ENCODE assay signal across 8 mouse cellular contexts in genomic region chr4:84545204-84545871, GRCm38 (mm10).
DNase-seq lines count a peak whose midpoint lies in the region; ATAC-seq and TF ChIP-seq lines count a peak whose summit lies in the region.

No protein-coding gene starts in this region.

- no peaks in the 10 kb centered on the region for H3K36me3 ChIP-seq in thymus, adult 2 months (ENCODE audit: control insufficient read depth, insufficient read depth, low read length)
- H3K36me3 ChIP-seq in embryonic facial prominence, embryonic 12.5 days = no peaks in the 10 kb centered on the region
- no peaks in the 10 kb centered on the region for H3K36me3 ChIP-seq in liver, adult 2 months (ENCODE audit: control insufficient read depth, insufficient read depth, low read length)
- no peaks in the 10 kb centered on the region for H3K36me3 ChIP-seq in midbrain, embryonic 16.5 days (ENCODE audit: control insufficient read depth, insufficient read depth, low read length)

- no peaks in the 10 kb centered on the region for H3K9me3 ChIP-seq in embryonic facial prominence, embryonic 12.5 days
- H3K9me3 ChIP-seq in midbrain, embryonic 16.5 days (replicated peaks; ENCODE audit: control insufficient read depth, low read length, poor library complexity, severe bottlenecking) = no peaks in the 10 kb centered on the region

- DNase-seq in thymus, adult 2 months = no peak
- DNase-seq in thymus, postnatal 0 days (ENCODE audit: low spot score) = no peak
- peak; percentile 56 to 69 for DNase-seq in heart, adult 9 months (ENCODE audit: low spot score in 2 of 2)
- DNase-seq in kidney, adult 8-10 months = peak; percentile 77 to 78
- DNase-seq in liver, adult 2 months (ENCODE audit: extremely low read depth, low read depth, low spot score) = peak; percentile 33
- DNase-seq in testis, postnatal 10 days (ENCODE audit: low spot score) = peak; percentile 73

- peak overlapping the region; percentile 83 for H3K4me2 ChIP-seq in embryonic facial prominence, embryonic 12.5 days (replicated peaks)
- H3K4me2 ChIP-seq in midbrain, embryonic 16.5 days (ENCODE audit: low read length) = peak overlapping the region; percentile 98

- no peak for TF ChIP-seq CTCF in thymus, adult 2 months (IDR thresholded peaks at IDR 0.05; ENCODE audit: borderline replicate concordance, control insufficient read depth, extremely low read depth, insufficient read depth, low read length, poor library complexity)
- no peak for TF ChIP-seq CTCF in liver, adult 2 months (IDR thresholded peaks at IDR 0.05; ENCODE audit: low read depth, low read length)

- no peak for TF ChIP-seq POLR2A in thymus, adult 2 months (IDR thresholded peaks at IDR 0.05; ENCODE audit: control insufficient read depth, extremely low read depth, insufficient read depth, low read length, poor library complexity)
- no peak for TF ChIP-seq POLR2A in liver, adult 2 months (IDR thresholded peaks at IDR 0.05; ENCODE audit: extremely low read depth, insufficient read depth, low read length)

- peak; percentile 80 for ATAC-seq in embryonic facial prominence, embryonic 12.5 days (ENCODE audit: insufficient number of reproducible peaks, insufficient read depth, low FRiP score, low TSS enrichment)
- ATAC-seq in midbrain, embryonic 16.5 days = peak; percentile 84

- H3K27ac ChIP-seq in thymus, adult 2 months (ENCODE audit: control insufficient read depth, insufficient read depth, low read length) = no peak overlapping the region
- H3K27ac ChIP-seq in embryonic facial prominence, embryonic 12.5 days = peak overlapping the region; percentile 86
- H3K27ac ChIP-seq in liver, adult 2 months (replicated peaks; ENCODE audit: insufficient read depth, low read depth, low read length) = no peak overlapping the region
- H3K27ac ChIP-seq in midbrain, embryonic 16.5 days (ENCODE audit: low read length) = peak overlapping the region; percentile 66

- 2% methylated on average over 62 of the region's 62 CpGs for WGBS in thymus, adult 2 months
- under 1% methylated on average over 62 of the region's 62 CpGs for WGBS in embryonic facial prominence, embryonic 12.5 days
- WGBS in liver, adult 2 months = under 1% methylated on average over 62 of the region's 62 CpGs
- under 1% methylated on average over 62 of the region's 62 CpGs for WGBS in midbrain, embryonic 16.5 days

- no peaks in the 10 kb centered on the region for H3K4me1 ChIP-seq in thymus, adult 2 months (replicated peaks; ENCODE audit: control insufficient read depth, insufficient read depth, low read length)
- H3K4me1 ChIP-seq in embryonic facial prominence, embryonic 12.5 days = peaks cover 25% of the 10 kb centered on the region
- peaks cover 3% of the 10 kb centered on the region for H3K4me1 ChIP-seq in liver, adult 2 months (ENCODE audit: control insufficient read depth, insufficient read depth, low read length)
- H3K4me1 ChIP-seq in midbrain, embryonic 16.5 days (ENCODE audit: control insufficient read depth, insufficient read depth, low read length) = peaks cover 8% of the 10 kb centered on the region

- H3K4me3 ChIP-seq in thymus, adult 2 months (ENCODE audit: control insufficient read depth, insufficient read depth, low read length) = peak overlapping the region; percentile 24; the same call in 1 of the 2 replicates
- H3K4me3 ChIP-seq in embryonic facial prominence, embryonic 12.5 days = peak overlapping the region; percentile 69
- peak overlapping the region; percentile 45 for H3K4me3 ChIP-seq in liver, adult 2 months (ENCODE audit: insufficient read depth, low read depth, low read length)
- peak overlapping the region; percentile 64 for H3K4me3 ChIP-seq in midbrain, embryonic 16.5 days (ENCODE audit: low read depth, low read length)

- peaks cover 6% of the 10 kb centered on the region; the same call in 1 of the 2 replicates for H3K27me3 ChIP-seq in thymus, adult 2 months (ENCODE audit: control insufficient read depth, insufficient read depth, low read length)
- H3K27me3 ChIP-seq in embryonic facial prominence, embryonic 12.5 days = 0 out of 2 replicates have a peak, but pooled peaks cover 3% of the 10 kb centered on the region
- peaks cover 5% of the 10 kb centered on the region; the same call in 1 of the 2 replicates for H3K27me3 ChIP-seq in liver, adult 2 months (ENCODE audit: control insufficient read depth, insufficient read depth, low read length)
- peaks cover 5% of the 10 kb centered on the region; the same call in 1 of the 2 replicates for H3K27me3 ChIP-seq in midbrain, embryonic 16.5 days (ENCODE audit: control insufficient read depth, insufficient read depth, low read depth, low read length)

- no peaks in the 10 kb centered on the region for H3K79me2 ChIP-seq in liver, adult 2 months (ENCODE audit: control insufficient read depth, insufficient read depth, low read length)

- H3K9ac ChIP-seq in embryonic facial prominence, embryonic 12.5 days = peak overlapping the region; percentile 92
- peak overlapping the region; percentile 56 for H3K9ac ChIP-seq in liver, adult 2 months (ENCODE audit: low read depth, low read length)
- H3K9ac ChIP-seq in midbrain, embryonic 16.5 days (ENCODE audit: low read depth, low read length) = peak overlapping the region; percentile 68

Comparison
In these comparisons a context has a peak if more than half of its experiments do, and no peak if none do; other contexts are left out.
1. DNase-seq: peak in heart, adult 9 months (2 of 2), kidney, adult 8-10 months (2 of 2), liver, adult 2 months (single experiment) and testis, postnatal 10 days (single experiment); none in thymus, adult 2 months (single experiment) and thymus, postnatal 0 days (single experiment).
2. H3K27ac ChIP-seq: peak in embryonic facial prominence, embryonic 12.5 days (single experiment) and midbrain, embryonic 16.5 days (single experiment); none in thymus, adult 2 months (single experiment) and liver, adult 2 months (single experiment).
3. Peak in every context shown above with its lines, with median percentiles within 50 percentile points of each other: H3K4me3 ChIP-seq and H3K9ac ChIP-seq.